In genomic region chr10:80694159-80694938, GRCm38 (mm10) we compare ENCODE assay signal across 9 mouse cellular contexts. TPM values are rescaled to one million over a fixed set of nuclear protein-coding genes. Genes with fewer than 3 reads are reported as not detected.
A peak's percentile ranks its signal among the peaks of the same experiment; 100 is the strongest.
DNase-seq lines count a peak whose midpoint lies in the region; ATAC-seq lines count a peak whose summit lies in the region.
"Had no signal": no experiment of that assay in that cellular context is flagged by ENCODE, and none has a peak within 500 bp of the region (broad histone marks: within the 10 kb centered on the region; RNA-seq: fewer than 3 reads in every experiment).

No protein-coding gene starts in this region.

- DNase-seq in hindbrain, embryonic 11.5 days (ENCODE audit: low spot score) = no peak
- DNase-seq in midbrain, embryonic 10.5 days (ENCODE audit: low spot score) = no peak
- peak; percentile 58 for DNase-seq in splenic B cell, adult 2 months (ENCODE audit: low read depth, low spot score)
- no peak for DNase-seq in adrenal gland, postnatal 4 days (ENCODE audit: low spot score in 2 of 2)
- DNase-seq: cerebellum, postnatal 25 days had no signal

- 85% methylated on average over 13 of the region's 13 CpGs for WGBS in hindbrain, embryonic 16.5 days
- WGBS in hindbrain, embryonic 11.5 days = 90% methylated on average over 13 of the region's 13 CpGs
- 87% methylated on average over 13 of the region's 13 CpGs for WGBS in midbrain, embryonic 10.5 days
- WGBS in midbrain, embryonic 16.5 days = 88% methylated on average over 13 of the region's 13 CpGs
- WGBS in embryonic facial prominence, embryonic 15.5 days = 86% methylated on average over 13 of the region's 13 CpGs

- no peak for ATAC-seq in hindbrain, embryonic 16.5 days
- ATAC-seq in hindbrain, embryonic 11.5 days (ENCODE audit: low FRiP score) = no peak
- no peak for ATAC-seq in midbrain, embryonic 16.5 days
- no peak for ATAC-seq in embryonic facial prominence, embryonic 15.5 days (ENCODE audit: insufficient number of reproducible peaks, low FRiP score, low TSS enrichment, low read depth)

- H3K4me1 ChIP-seq in hindbrain, embryonic 16.5 days (ENCODE audit: control insufficient read depth, insufficient read depth, low read depth, low read length) = peaks cover 13% of the 10 kb centered on the region
- H3K4me1 ChIP-seq in hindbrain, embryonic 11.5 days (replicated peaks; ENCODE audit: control insufficient read depth, insufficient read depth, low read length) = no peaks in the 10 kb centered on the region
- peaks cover 9% of the 10 kb centered on the region; the same call in 1 of the 2 replicates for H3K4me1 ChIP-seq in midbrain, embryonic 10.5 days
- H3K4me1 ChIP-seq in midbrain, embryonic 16.5 days (ENCODE audit: control insufficient read depth, insufficient read depth, low read length) = no peaks in the 10 kb centered on the region
- H3K4me1 ChIP-seq in embryonic facial prominence, embryonic 15.5 days = peaks cover 25% of the 10 kb centered on the region

- H3K4me3 ChIP-seq in hindbrain, embryonic 16.5 days (ENCODE audit: low read length) = no peak overlapping the region
- H3K4me3 ChIP-seq in hindbrain, embryonic 11.5 days (ENCODE audit: low read depth, low read length) = no peak overlapping the region
- peak overlapping the region; percentile 20; the same call in 1 of the 2 replicates for H3K4me3 ChIP-seq in midbrain, embryonic 10.5 days
- H3K4me3 ChIP-seq in midbrain, embryonic 16.5 days (ENCODE audit: low read depth, low read length) = no peak overlapping the region
- no peak overlapping the region for H3K4me3 ChIP-seq in embryonic facial prominence, embryonic 15.5 days (replicated peaks)
- H3K4me3 ChIP-seq: erythroblast, embryonic 14.5 days had no signal

- H3K27ac ChIP-seq in hindbrain, embryonic 16.5 days (ENCODE audit: low read depth, low read length) = no peak overlapping the region
- H3K27ac ChIP-seq in hindbrain, embryonic 11.5 days (ENCODE audit: low read depth, low read length) = no peak overlapping the region
- no peak overlapping the region for H3K27ac ChIP-seq in midbrain, embryonic 10.5 days (replicated peaks)
- no peak overlapping the region for H3K27ac ChIP-seq in midbrain, embryonic 16.5 days (ENCODE audit: low read length)
- 0 out of 2 replicates have a peak overlapping the region, but pooled peaks have one; percentile 18 for H3K27ac ChIP-seq in embryonic facial prominence, embryonic 15.5 days (replicated peaks)

- no peaks in the 10 kb centered on the region for H3K9me3 ChIP-seq in hindbrain, embryonic 16.5 days (ENCODE audit: control insufficient read depth, low read length)
- H3K9me3 ChIP-seq in hindbrain, embryonic 11.5 days (ENCODE audit: control insufficient read depth, low read length) = no peaks in the 10 kb centered on the region
- no peaks in the 10 kb centered on the region for H3K9me3 ChIP-seq in midbrain, embryonic 10.5 days (replicated peaks)
- no peaks in the 10 kb centered on the region for H3K9me3 ChIP-seq in midbrain, embryonic 16.5 days (replicated peaks; ENCODE audit: control insufficient read depth, low read length, poor library complexity, severe bottlenecking)
- no peaks in the 10 kb centered on the region for H3K9me3 ChIP-seq in embryonic facial prominence, embryonic 15.5 days (replicated peaks)

- no peaks in the 10 kb centered on the region for H3K27me3 ChIP-seq in hindbrain, embryonic 16.5 days (replicated peaks; ENCODE audit: control insufficient read depth, insufficient read depth, low read length)
- no peaks in the 10 kb centered on the region for H3K27me3 ChIP-seq in hindbrain, embryonic 11.5 days (ENCODE audit: control insufficient read depth, insufficient read depth, low read length)
- no peaks in the 10 kb centered on the region for H3K27me3 ChIP-seq in midbrain, embryonic 10.5 days (ENCODE audit: low read depth, poor library complexity, severe bottlenecking)
- no peaks in the 10 kb centered on the region for H3K27me3 ChIP-seq in midbrain, embryonic 16.5 days (ENCODE audit: control insufficient read depth, insufficient read depth, low read depth, low read length)
- no peaks in the 10 kb centered on the region for H3K27me3 ChIP-seq in embryonic facial prominence, embryonic 15.5 days
- H3K27me3 ChIP-seq in splenic B cell, adult 2 months (ENCODE audit: control insufficient read depth, insufficient read depth, low read length, poor library complexity, severe bottlenecking) = no peaks in the 10 kb centered on the region

- peaks cover 11% of the 10 kb centered on the region for H3K36me3 ChIP-seq in hindbrain, embryonic 16.5 days (ENCODE audit: control insufficient read depth, insufficient read depth, low read length)
- H3K36me3 ChIP-seq in hindbrain, embryonic 11.5 days (ENCODE audit: control insufficient read depth, insufficient read depth, low read length) = peaks cover 8% of the 10 kb centered on the region
- peaks cover 45% of the 10 kb centered on the region for H3K36me3 ChIP-seq in midbrain, embryonic 10.5 days
- peaks cover 17% of the 10 kb centered on the region for H3K36me3 ChIP-seq in midbrain, embryonic 16.5 days (ENCODE audit: control insufficient read depth, insufficient read depth, low read length)
- peaks cover 33% of the 10 kb centered on the region for H3K36me3 ChIP-seq in embryonic facial prominence, embryonic 15.5 days
- peaks cover 11% of the 10 kb centered on the region for H3K36me3 ChIP-seq in splenic B cell, adult 2 months (ENCODE audit: control insufficient read depth, insufficient read depth, low read length, poor library complexity, severe bottlenecking)

- H3K9ac ChIP-seq in hindbrain, embryonic 16.5 days (ENCODE audit: low read depth, low read length) = peak overlapping the region; percentile 22; the same call in 1 of the 2 replicates
- H3K9ac ChIP-seq in hindbrain, embryonic 11.5 days (ENCODE audit: low read depth, low read length) = no peak overlapping the region
- no peak overlapping the region for H3K9ac ChIP-seq in midbrain, embryonic 16.5 days (ENCODE audit: low read depth, low read length)
- no peak overlapping the region for H3K9ac ChIP-seq in embryonic facial prominence, embryonic 15.5 days

- no peak overlapping the region for H3K4me2 ChIP-seq in hindbrain, embryonic 16.5 days (ENCODE audit: low read length)
- no peak overlapping the region for H3K4me2 ChIP-seq in hindbrain, embryonic 11.5 days (replicated peaks; ENCODE audit: low read depth, low read length)
- H3K4me2 ChIP-seq in midbrain, embryonic 16.5 days (ENCODE audit: low read length) = no peak overlapping the region
- no peak overlapping the region for H3K4me2 ChIP-seq in embryonic facial prominence, embryonic 15.5 days (replicated peaks)

RNA-seq across cellular contexts. Expression of gene Mob3a, which starts 7.4 kb away (rescaled TPM):
- polyA plus RNA-seq in hindbrain, embryonic 16.5 days (2015; fragmentation: Nextera tagmentation; extraction: Ambion mirVana) = 56.9 and 59.5 TPM in 2 replicates
- polyA plus RNA-seq in hindbrain, embryonic 11.5 days (2014; fragmentation: Nextera tagmentation; extraction: Ambion mirVana) = 54.4 and 55.6 TPM in 2 replicates
- 69.9 and 73.9 TPM in 2 replicates for polyA plus RNA-seq in midbrain, embryonic 10.5 days (2016; fragmentation: Nextera tagmentation; extraction: Ambion mirVana)
- polyA plus RNA-seq in midbrain, embryonic 16.5 days (2015; fragmentation: Nextera tagmentation; extraction: Ambion mirVana) = 61.4 and 64.3 TPM in 2 replicates
- 48.2 and 51.8 TPM in 2 replicates for polyA plus RNA-seq in embryonic facial prominence, embryonic 15.5 days (2015; fragmentation: Nextera tagmentation; extraction: Ambion mirVana)
- total RNA-seq in adrenal gland, postnatal 4 days (2021) = 10 to 100 TPM; 16.5 to 16.6 TPM

RNA-seq across cellular contexts. Expression of gene Izumo4, which starts 7.6 kb away (rescaled TPM):
- polyA plus RNA-seq in hindbrain, embryonic 16.5 days (2015; fragmentation: Nextera tagmentation; extraction: Ambion mirVana) = 43.7 and 50.4 TPM in 2 replicates
- polyA plus RNA-seq in hindbrain, embryonic 11.5 days (2014; fragmentation: Nextera tagmentation; extraction: Ambion mirVana) = 10.3 and 11.4 TPM in 2 replicates
- 8.9 and 15.7 TPM in 2 replicates for polyA plus RNA-seq in midbrain, embryonic 10.5 days (2016; fragmentation: Nextera tagmentation; extraction: Ambion mirVana)
- 44.9 and 49.5 TPM in 2 replicates for polyA plus RNA-seq in midbrain, embryonic 16.5 days (2015; fragmentation: Nextera tagmentation; extraction: Ambion mirVana)
- polyA plus RNA-seq in embryonic facial prominence, embryonic 15.5 days (2015; fragmentation: Nextera tagmentation; extraction: Ambion mirVana) = 27.0 and 28.0 TPM in 2 replicates
- total RNA-seq in adrenal gland, postnatal 4 days (2021) = 10 to 100 TPM; 18.3 to 24.9 TPM

RNA-seq across cellular contexts. Expression of gene Mknk2, which starts 16.4 kb away (rescaled TPM):
- polyA plus RNA-seq in hindbrain, embryonic 16.5 days (2015; fragmentation: Nextera tagmentation; extraction: Ambion mirVana) = 35.6 and 55.7 TPM in 2 replicates
- polyA plus RNA-seq in hindbrain, embryonic 11.5 days (2014; fragmentation: Nextera tagmentation; extraction: Ambion mirVana) = 47.0 and 48.4 TPM in 2 replicates
- polyA plus RNA-seq in midbrain, embryonic 10.5 days (2016; fragmentation: Nextera tagmentation; extraction: Ambion mirVana) = 82.7 and 84.7 TPM in 2 replicates
- 43.7 and 49.1 TPM in 2 replicates for polyA plus RNA-seq in midbrain, embryonic 16.5 days (2015; fragmentation: Nextera tagmentation; extraction: Ambion mirVana)
- polyA plus RNA-seq in embryonic facial prominence, embryonic 15.5 days (2015; fragmentation: Nextera tagmentation; extraction: Ambion mirVana) = 99.0 and 105 TPM in 2 replicates
- 100 to 1,000 TPM; 126 to 134 TPM for total RNA-seq in adrenal gland, postnatal 4 days (2021)

RNA-seq across cellular contexts. Expression of gene Btbd2, which starts 37.5 kb away (rescaled TPM):
- polyA plus RNA-seq in hindbrain, embryonic 16.5 days (2015; fragmentation: Nextera tagmentation; extraction: Ambion mirVana) = 21.2 and 83.2 TPM in 2 replicates
- 36.2 and 47.2 TPM in 2 replicates for polyA plus RNA-seq in hindbrain, embryonic 11.5 days (2014; fragmentation: Nextera tagmentation; extraction: Ambion mirVana)
- 70.3 and 75.2 TPM in 2 replicates for polyA plus RNA-seq in midbrain, embryonic 10.5 days (2016; fragmentation: Nextera tagmentation; extraction: Ambion mirVana)
- polyA plus RNA-seq in midbrain, embryonic 16.5 days (2015; fragmentation: Nextera tagmentation; extraction: Ambion mirVana) = 71.8 and 73.5 TPM in 2 replicates
- polyA plus RNA-seq in embryonic facial prominence, embryonic 15.5 days (2015; fragmentation: Nextera tagmentation; extraction: Ambion mirVana) = 82.2 and 82.7 TPM in 2 replicates
- 10 to 100 TPM; 72.0 to 76.3 TPM for total RNA-seq in adrenal gland, postnatal 4 days (2021)

RNA-seq across cellular contexts. Expression of gene Ap3d1, which starts 47.7 kb away (rescaled TPM):
- 102 and 105 TPM in 2 replicates for polyA plus RNA-seq in hindbrain, embryonic 16.5 days (2015; fragmentation: Nextera tagmentation; extraction: Ambion mirVana)
- 68.5 and 85.1 TPM in 2 replicates for polyA plus RNA-seq in hindbrain, embryonic 11.5 days (2014; fragmentation: Nextera tagmentation; extraction: Ambion mirVana)
- polyA plus RNA-seq in midbrain, embryonic 10.5 days (2016; fragmentation: Nextera tagmentation; extraction: Ambion mirVana) = 57.1 and 62.5 TPM in 2 replicates
- 99.5 and 112 TPM in 2 replicates for polyA plus RNA-seq in midbrain, embryonic 16.5 days (2015; fragmentation: Nextera tagmentation; extraction: Ambion mirVana)
- polyA plus RNA-seq in embryonic facial prominence, embryonic 15.5 days (2015; fragmentation: Nextera tagmentation; extraction: Ambion mirVana) = 75.2 and 76.1 TPM in 2 replicates
- total RNA-seq in adrenal gland, postnatal 4 days (2021) = 100 to 1,000 TPM in 1 of 2 experiments, 10 to 100 TPM in 1; 98.9 to 114 TPM
